Mouse (Mus musculus) gastrocnemius, postnatal 4 days (tissue): ENCODE data around the gene Dclre1c. TPM values are rescaled to one million over a fixed set of nuclear protein-coding genes. Genes with fewer than 3 reads are reported as not detected.

Experiments
- DNase-seq, 2 experiments: peaks; one replicate each; pipeline ENCODE4 v3.0.0; 2021 to 2022; ENCODE audit warnings: low spot score in 2 of 2, mixed read lengths in 2 of 2
- total RNA-seq, 2 experiments: library from RNA; stranded (reverse); gene quantifications; 2 replicates each; pipeline ENCODE4 v1.2.3; 2021

Dclre1c gene
- total RNA-seq, 2 experiments from 2014 or later = 4.5 to 6.1 TPM

DNA sequence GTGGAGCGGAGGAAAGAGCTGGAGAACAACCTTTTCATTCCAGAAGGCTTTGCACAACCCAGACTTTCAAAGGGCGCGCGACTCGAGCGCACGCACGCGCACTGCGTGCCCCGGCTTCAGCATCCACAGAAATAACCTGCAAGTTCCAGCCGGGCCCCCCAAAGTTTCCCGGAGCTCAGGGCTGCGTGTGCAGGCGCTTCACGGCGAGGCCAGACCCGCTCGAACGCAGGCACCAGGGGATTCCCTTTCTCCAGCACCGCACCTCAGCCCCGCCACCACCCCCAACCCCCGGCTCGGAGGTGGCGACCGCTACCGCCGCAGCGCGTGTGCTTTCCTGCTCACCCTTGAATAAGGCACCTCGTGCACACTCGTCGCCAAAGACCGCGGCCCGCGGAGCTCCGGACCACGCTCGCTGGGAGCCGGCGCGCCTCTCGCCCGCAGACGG is 50.5 kb downstream of the Dclre1c start:
- DNase-seq = peak; percentile 16 to 47

DNA sequence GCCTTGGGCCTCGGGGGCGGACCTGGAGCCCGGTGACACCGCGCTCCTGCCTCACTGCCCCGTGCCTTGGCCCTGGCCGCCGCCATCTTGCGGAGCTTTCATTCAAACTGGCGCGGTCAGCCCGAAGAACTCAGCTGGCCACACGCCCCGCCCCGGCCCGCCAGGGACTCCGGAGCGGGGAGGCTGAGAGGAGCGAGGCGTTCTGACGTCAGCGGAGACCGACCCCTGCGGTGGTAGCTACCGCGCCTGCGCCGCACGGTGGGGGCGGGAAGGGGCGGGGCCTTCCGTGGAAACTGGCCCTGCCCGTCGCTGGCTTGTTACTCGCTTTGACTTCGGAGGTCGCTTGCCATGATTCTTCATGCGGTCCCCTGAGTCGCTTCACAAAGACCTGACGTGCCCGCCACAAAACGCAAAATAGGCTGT is 50.9 kb downstream of the Dclre1c start, which contains the start of gene Suv39h2:
Gene Suv39h2, minus strand, starts transcription at position 171 of the 423 bp plus-strand sequence.
- peak; percentile 97 to 98 for DNase-seq

DNA sequence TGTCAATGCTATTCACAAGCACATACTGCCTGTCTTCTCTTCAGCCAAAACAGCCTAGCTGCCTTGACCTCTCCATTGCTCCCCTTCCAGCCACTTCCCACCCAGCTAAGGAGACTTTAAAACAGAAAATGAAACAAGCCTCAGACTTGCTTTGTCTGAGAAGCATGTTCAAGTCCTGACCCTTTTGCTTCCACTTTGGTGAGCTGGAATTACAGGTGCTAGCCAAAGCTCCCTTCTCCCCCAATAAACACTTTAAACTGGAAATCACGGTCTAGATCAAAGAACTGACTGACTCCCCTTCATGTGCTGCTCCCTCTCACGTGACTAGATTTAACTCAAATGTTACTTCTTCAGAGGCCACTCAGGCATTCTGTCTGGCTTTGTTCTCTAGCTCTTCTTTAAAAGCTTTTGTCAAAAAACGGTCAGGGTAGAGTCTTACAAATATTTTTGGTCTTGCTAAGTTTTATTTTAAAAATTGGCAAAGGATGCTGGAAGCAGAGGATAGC is 51.9 kb downstream of the Dclre1c start:
- no peak for DNase-seq

DNA sequence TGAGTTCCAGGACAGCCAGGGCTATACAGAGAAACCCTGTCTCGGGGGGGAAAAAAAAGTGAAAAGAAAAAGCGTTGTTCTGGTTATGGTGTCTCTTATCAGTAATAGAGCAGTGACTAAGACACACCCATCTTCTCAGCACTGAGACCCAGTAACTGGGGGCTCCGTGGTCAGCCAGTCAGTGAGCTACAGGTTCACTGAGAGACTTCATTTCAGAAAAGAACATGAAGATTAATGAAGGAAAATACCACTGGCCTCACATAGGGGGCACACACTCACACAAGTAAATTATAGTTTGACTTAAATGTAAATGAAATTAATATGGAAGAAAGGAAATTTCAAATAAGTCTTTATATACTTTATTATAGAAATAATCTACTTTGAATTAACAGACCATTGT is 56.3 kb downstream of the Dclre1c start:
- DNase-seq = no peak

DNA sequence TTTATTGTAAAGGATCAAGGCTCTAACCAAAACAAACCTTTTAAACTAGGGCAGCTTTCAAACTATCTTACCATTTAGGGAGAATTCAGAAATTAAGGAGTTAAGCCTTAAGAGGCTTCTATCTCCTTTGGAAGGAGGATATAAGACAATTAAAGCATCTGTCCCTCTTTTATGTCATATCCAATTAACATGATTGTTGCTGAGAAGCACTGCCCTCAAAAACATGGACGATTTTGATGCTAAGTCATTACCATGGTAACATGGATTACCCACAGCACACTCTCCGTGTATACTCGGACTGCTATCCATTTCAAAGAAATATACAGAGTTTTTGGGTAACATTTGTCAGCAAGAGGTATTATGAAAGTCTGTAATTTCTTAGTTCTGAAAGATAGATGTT is 65.9 kb downstream of the Dclre1c start:
- no peak for DNase-seq

DNA sequence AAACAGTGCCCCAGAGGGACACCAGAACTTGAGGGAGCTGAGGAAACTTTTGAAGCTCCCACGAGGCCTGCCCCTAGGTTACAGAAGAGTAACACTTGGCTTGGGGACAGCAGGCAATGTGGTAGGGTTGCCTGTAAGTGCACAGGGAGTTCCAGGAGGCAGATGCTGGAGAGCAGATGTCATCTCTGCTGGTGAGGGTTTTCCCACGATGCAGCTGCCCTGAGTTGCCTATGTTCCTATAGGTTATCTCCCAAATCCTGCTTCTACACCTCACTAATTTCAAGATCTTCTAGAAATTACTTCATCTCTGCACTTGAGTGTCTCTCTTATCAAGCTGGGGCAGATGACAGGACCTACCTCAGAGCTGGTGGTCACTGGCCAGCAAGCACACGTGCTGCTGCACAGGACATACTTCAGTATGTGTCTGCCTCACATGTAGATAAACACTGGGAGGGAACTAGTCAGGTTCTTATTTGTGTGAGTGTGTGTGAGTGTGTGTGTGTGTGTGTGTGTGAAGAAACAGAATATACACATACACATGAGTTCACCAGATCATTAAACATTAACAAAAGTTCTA is 70.0 kb downstream of the Dclre1c start:
- DNase-seq = no peak

DNA sequence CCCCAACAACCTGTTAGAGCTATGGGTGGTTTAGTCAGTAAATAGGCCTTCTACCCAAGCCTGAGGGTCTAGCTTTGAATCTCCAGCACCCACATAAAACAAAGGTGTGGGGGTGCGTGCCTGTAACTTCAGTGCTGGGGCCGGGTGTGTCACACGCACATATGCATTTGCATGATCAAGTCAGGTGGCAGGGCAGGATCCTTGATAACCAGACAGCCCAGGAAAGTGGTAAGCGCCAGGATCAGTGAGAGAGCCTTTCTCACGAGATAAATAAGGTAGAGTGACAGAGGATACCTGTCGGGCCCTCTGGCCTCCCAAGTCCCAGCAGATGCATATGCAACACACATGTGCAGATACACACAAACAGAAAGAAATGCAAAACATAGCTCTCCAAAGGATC is 75.6 kb downstream of the Dclre1c start:
- no peak for DNase-seq

DNA sequence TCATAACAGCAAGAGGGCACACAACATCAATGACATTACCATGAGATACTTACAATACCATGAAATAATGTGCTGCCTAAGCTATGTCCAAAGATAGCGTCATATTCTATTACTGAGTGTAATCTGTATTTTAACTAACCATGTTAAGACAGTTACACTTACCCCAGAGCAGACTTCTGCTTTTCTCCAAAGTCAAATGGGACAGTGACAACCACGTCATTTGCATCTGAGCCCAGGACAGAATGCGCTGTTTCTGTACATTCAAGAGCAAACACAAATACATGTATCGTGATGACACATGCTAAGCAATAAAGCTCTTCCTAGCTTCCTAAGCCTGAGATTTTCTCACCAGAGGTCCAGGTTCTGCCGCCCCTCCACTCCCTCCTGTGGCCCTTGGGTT is 77.0 kb downstream of the Dclre1c start:
- DNase-seq = no peak

DNA sequence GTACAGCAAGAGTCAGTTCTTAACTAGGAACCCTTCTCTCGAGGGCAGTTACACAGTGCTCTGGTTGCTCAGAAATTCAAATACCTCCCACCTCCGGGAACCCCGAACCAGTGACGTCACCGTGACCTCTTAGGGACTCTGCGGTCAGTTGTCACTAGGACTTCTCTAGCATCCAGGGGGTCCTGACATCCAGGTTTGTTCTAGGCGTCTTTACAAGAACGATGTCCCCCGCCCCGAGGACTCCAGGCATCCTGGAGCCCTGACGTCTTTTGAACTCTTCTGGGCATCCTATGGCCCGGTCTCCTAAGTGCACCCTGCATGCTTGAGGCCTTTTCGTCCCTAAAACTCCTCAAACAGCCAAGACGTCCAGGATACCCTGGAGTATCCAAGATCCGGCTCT is 88.1 kb downstream of the Dclre1c start:
- DNase-seq = no peak

DNA sequence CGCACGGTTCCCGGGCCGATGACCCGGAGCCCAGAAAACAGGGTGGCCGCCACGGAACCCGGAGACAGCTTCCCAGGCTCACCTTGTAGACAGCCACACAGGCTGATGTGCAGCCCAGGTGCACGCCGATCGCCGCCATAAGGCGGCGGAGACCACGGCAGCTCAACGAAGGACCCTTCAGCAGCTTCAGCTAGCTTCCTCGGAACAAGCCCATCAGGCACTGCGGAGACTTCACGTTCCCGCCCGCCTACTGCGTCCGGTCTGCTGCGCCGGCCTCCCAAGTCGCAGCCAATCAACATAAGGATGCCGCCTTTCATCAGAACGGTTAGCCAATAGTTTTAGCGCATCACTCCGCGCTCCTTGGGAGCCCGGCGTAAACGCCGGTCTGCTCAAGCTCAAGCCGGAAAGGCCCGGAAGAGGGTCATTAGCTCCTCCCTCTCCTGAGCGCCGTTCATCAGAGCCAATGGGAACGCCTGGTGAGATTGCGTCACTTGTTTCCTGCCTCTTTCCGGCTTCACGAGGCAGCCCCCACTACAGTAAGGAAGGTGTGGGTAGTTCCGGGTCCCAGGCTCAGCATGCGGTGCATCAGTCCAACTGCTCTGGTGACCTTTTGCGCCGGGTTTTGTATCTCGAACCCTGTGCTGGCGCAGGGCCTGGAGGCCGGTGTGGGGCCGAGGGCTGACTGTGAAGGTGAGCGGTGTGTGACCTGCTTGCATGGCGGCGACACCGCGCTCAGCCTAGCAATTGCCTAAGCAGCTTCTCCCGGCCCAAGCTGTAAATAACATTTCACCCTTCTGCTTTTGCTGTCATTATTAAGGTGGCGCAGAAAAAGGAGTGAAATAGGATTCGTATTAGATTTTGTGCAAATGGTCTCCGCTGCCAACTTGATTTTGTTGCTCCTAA is 88.9 kb downstream of the Dclre1c start, which contains the start of the genes Gm45902, Hspa14 and Cdnf:
Gene Gm45902, minus strand, starts transcription at position 239 of the 903 bp plus-strand sequence.
Gene Hspa14, minus strand, starts transcription at position 263 of the 903 bp plus-strand sequence.
Gene Cdnf, plus strand, starts transcription at position 479 of the 903 bp plus-strand sequence.
- DNase-seq = peak; percentile 69 to 88

Other genes starting within 250 kb of the Dclre1c start
- 10 to 100 TPM; 15.4 to 16.7 TPM for gene Nmt2, start 139.9 kb upstream of the Dclre1c start, total RNA-seq
- 1 to 10 TPM; 6.5 to 9.8 TPM for gene Rpp38, start 91.5 kb upstream of the Dclre1c start, total RNA-seq
- gene Acbd7, start 88.0 kb upstream of the Dclre1c start, total RNA-seq = under 1 TPM; 0.57 to 0.59 TPM
- not detected for gene Olah, start 26.9 kb upstream of the Dclre1c start, total RNA-seq
- gene Meig1, start 1.5 kb upstream of the Dclre1c start, total RNA-seq = not detected
- gene Suv39h2, start 50.9 kb downstream of the Dclre1c start, total RNA-seq = 1 to 10 TPM; 2.1 to 2.3 TPM
- 1 to 10 TPM; 3.1 to 4.0 TPM for gene Gm45902, start 88.7 kb downstream of the Dclre1c start, total RNA-seq
- gene Hspa14, start 88.7 kb downstream of the Dclre1c start, total RNA-seq = 10 to 100 TPM; 30.3 to 37.1 TPM
- gene Cdnf, start 88.9 kb downstream of the Dclre1c start, total RNA-seq = 1 to 10 TPM; 4.8 to 7.8 TPM
- 10 to 100 TPM; 14.4 to 24.7 TPM for gene Fam107b, start 146.4 kb downstream of the Dclre1c start, total RNA-seq